Mouse (Mus musculus): ENCODE results near the gene Lrrc4. TPM values are rescaled to one million over a fixed set of nuclear protein-coding genes. Genes with fewer than 3 reads are reported as not detected.

The Lrrc4 gene
- polyA plus RNA-seq, 1 experiment = 0.38 TPM

Other genes with a start within 250 kb of the Lrrc4 start
- gene Lep, start 228.5 kb upstream of the Lrrc4 start, polyA plus RNA-seq (2012; rRNA removed) = 2.8 and 3.5 TPM in 2 replicates